Mouse (Mus musculus) small intestine, adult 2 months (tissue): ENCODE measurements around the gene Nup133.

Experiments used
- CTCF ChIP-seq: fragments of 200-500 bp; IDR thresholded peaks from 2 replicates; pipeline ENCODE4 v1.5.1; 2012; ENCODE audit warnings: low read depth, mild to moderate bottlenecking, control low read depth, inconsistent platforms, low read length, moderate library complexity, mixed read lengths; ENCODE audit not compliant: insufficient replicate concordance, insufficient read length; ENCODE audit errors: extremely low read depth
- POLR2A ChIP-seq: fragments of 200-500 bp; IDR thresholded peaks from 2 replicates; pipeline ENCODE4 v1.6.1; 2012; ENCODE audit warnings: low read depth, mild to moderate bottlenecking, control low read depth, inconsistent platforms, low read length, moderate library complexity

DNA sequence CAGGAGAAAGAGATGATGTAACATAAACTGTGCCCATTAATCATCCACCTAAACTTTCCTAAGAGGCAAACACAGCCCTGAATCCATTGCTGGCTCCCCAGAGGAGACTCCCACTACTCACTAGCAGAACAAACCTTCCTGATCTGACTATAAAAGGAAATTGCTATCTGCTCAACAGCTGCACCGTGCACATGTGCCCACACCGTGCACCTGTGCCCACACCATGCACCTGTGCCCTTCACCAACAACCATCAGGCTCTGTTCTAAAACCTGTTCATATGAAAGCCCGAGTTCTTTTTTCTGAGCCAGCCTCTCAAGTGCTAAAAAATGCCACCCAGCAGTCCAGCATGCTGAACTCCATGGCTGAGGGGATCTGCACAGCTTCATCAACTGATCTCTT lies 34.4 kb downstream of the Nup133 start:
- TF ChIP-seq POLR2A: no peak
- TF ChIP-seq CTCF: no peak
